Comparison of ENCODE assay signal across 21 mouse cellular contexts in genomic region chr19:30558024-30558423, GRCm38 (mm10). TPM values are rescaled to one million over a fixed set of nuclear protein-coding genes. Genes with fewer than 3 reads are reported as not detected.
DNase-seq lines count a peak whose midpoint lies in the region; ATAC-seq and TF ChIP-seq lines count a peak whose summit lies in the region.
"Had no signal": no experiment of that assay in that cellular context is flagged by ENCODE, and none has a peak within 500 bp of the region (broad histone marks: within the 10 kb centered on the region; RNA-seq: fewer than 3 reads in every experiment).

No protein-coding gene starts in this region.

- TF ChIP-seq CTCF in Patski (IDR thresholded peaks at IDR 0.05): no peak
- TF ChIP-seq CTCF in gastrocnemius, adult 2 months (IDR thresholded peaks at IDR 0.05): no peak

- intact Hi-C loops in gastrocnemius, adult 2 months (cut with DNase I): no loop called here

- H3K27ac ChIP-seq in gastrocnemius, adult 2 months: no peak overlapping the region
- H3K27ac ChIP-seq: embryonic facial prominence, embryonic 10.5 days; embryonic facial prominence, embryonic 12.5 days; forebrain, embryonic 13.5 days; forebrain, embryonic 15.5 days had no signal

- DNase-seq in ES-CJ7 (ENCODE audit: low read depth, low spot score): peak; percentile 36
- no peak for DNase-seq in Patski (ENCODE audit: low read depth, low spot score)
- DNase-seq in ZHBTc4 (ENCODE audit: low read depth, low spot score): peak; percentile 71
- DNase-seq in urinary bladder, postnatal 14 days (ENCODE audit: low spot score): no peak
- no peak for DNase-seq in gastrocnemius, adult 2 months
- DNase-seq: adrenal gland, adult 2 months; adrenal gland, postnatal 10 days; adrenal gland, postnatal 25 days; cerebellum, adult 11 months; cerebellum, adult 2 months; cerebellum, adult 9-10 months; cerebellum, postnatal 10 days; cerebellum, postnatal 25 days; forebrain, postnatal 0 days had no signal

- no peak overlapping the region for H3K4me3 ChIP-seq in gastrocnemius, adult 2 months
- H3K4me3 ChIP-seq: embryonic facial prominence, embryonic 10.5 days; embryonic facial prominence, embryonic 12.5 days; forebrain, embryonic 13.5 days; forebrain, embryonic 15.5 days had no signal

- peaks cover 4% of the 10 kb centered on the region for H3K27me3 ChIP-seq in Patski

- POLR2A ChIA-PET in Patski (lab: Charles Lee): no interaction called here

- in situ Hi-C loops in Patski (cut with MboI; ENCODE audit: low pct_unique_long_range_greater_than_20kb): no loop called here

- CTCF ChIA-PET in Patski (lab: Charles Lee): interaction anchor here (0.9 to 1.3 kb wide), 3 partner anchors 284 to 311 kb away, joined by 3 to 6 read pairs (median 3); no protein-coding TSS in a partner anchor

- ATAC-seq in Patski: peak; percentile 39
- ATAC-seq: forebrain, embryonic 13.5 days; forebrain, embryonic 15.5 days; forebrain, postnatal 0 days had no signal

RNA-seq across cellular contexts. Expression of gene Dkk1, which starts 8.6 kb away (rescaled TPM):
- polyA plus RNA-seq in Patski (2021): not detected
- not detected for total RNA-seq in gastrocnemius, adult 2 months (2021)
- total RNA-seq: adrenal gland, adult 2 months; adrenal gland, postnatal 25 days had no signal
- polyA plus RNA-seq: adrenal gland, adult 2 months; C2C12; cortical plate, adult 2 months; G1E had no signal

Comparison
In these comparisons a context has a peak if more than half of its experiments do, and no peak if none do; other contexts are left out.
1. DNase-seq: peak in ES-CJ7 (single experiment) and ZHBTc4 (single experiment); none in Patski (single experiment), urinary bladder, postnatal 14 days (single experiment) and gastrocnemius, adult 2 months (single experiment).